In genomic region chr6:83496009-83496752, GRCm38 (mm10) we compare ENCODE assay signal across 10 mouse cellular contexts. TPM values are rescaled to one million over a fixed set of nuclear protein-coding genes. Genes with fewer than 3 reads are reported as not detected.
A peak's percentile ranks its signal among the peaks of the same experiment; 100 is the strongest.
DNase-seq lines count a peak whose midpoint lies in the region; ATAC-seq and TF ChIP-seq lines count a peak whose summit lies in the region.
"Had no signal": no experiment of that assay in that cellular context is flagged by ENCODE, and none has a peak within 500 bp of the region (broad histone marks: within the 10 kb centered on the region; RNA-seq: fewer than 3 reads in every experiment).

No protein-coding gene starts in this region.

- H3K36me3 ChIP-seq in heart, postnatal 0 days (replicated peaks; ENCODE audit: control insufficient read depth, insufficient read depth, low read length), result peaks cover 14% of the 10 kb centered on the region
- peaks cover 43% of the 10 kb centered on the region for H3K36me3 ChIP-seq in liver, embryonic 12.5 days

- no peaks in the 10 kb centered on the region for H3K27me3 ChIP-seq in heart, postnatal 0 days (ENCODE audit: control insufficient read depth, insufficient read depth, low read length)
- no peaks in the 10 kb centered on the region for H3K27me3 ChIP-seq in liver, embryonic 12.5 days (replicated peaks)
- H3K27me3 ChIP-seq: neural tube, embryonic 13.5 days had no signal

- WGBS in heart, postnatal 0 days, result 59% methylated on average over 9 of the region's 9 CpGs
- WGBS in liver, embryonic 12.5 days (ENCODE audit: insufficient replicate concordance), result 88% methylated on average over 9 of the region's 9 CpGs

- peak overlapping the region; percentile 53 for H3K27ac ChIP-seq in heart, postnatal 0 days (ENCODE audit: low read depth)
- no peak overlapping the region for H3K27ac ChIP-seq in liver, embryonic 12.5 days
- H3K27ac ChIP-seq: macrophage; neural tube, embryonic 13.5 days had no signal

- peak; percentile 69 for DNase-seq in gastrocnemius, adult 18-20 months (ENCODE audit: low spot score)
- DNase-seq in gastrocnemius, postnatal 10 days, result no peak
- DNase-seq in 3T3-L1 (ENCODE audit: low read depth, low spot score), result peak; percentile 94
- peak; percentile 46 for DNase-seq in brain, embryonic 14.5 days (ENCODE audit: low read depth)
- DNase-seq in heart, postnatal 0 days (ENCODE audit: low spot score), result peak; percentile 29
- no peak for DNase-seq in urinary bladder, adult 18-20 months (ENCODE audit: low spot score in 2 of 2)
- DNase-seq in spleen, postnatal 14 days (ENCODE audit: low spot score in 2 of 2), result no peak

- TF ChIP-seq CTCF in brain, embryonic 14.5 days (IDR thresholded peaks at IDR 0.05; ENCODE audit: borderline replicate concordance, extremely low read depth, insufficient read depth, insufficient read length), result no peak
- TF ChIP-seq CTCF in heart, postnatal 0 days (IDR thresholded peaks at IDR 0.05; ENCODE audit: low read depth), result no peak

- TF ChIP-seq EP300 in heart, postnatal 0 days (IDR thresholded peaks at IDR 0.05; ENCODE audit: low read depth), result no peak

- TF ChIP-seq POLR2A in brain, embryonic 14.5 days (IDR thresholded peaks at IDR 0.05; ENCODE audit: borderline replicate concordance, extremely low read depth, insufficient read depth, insufficient read length, poor library complexity, severe bottlenecking), result no peak

- no peak overlapping the region for H3K4me2 ChIP-seq in heart, postnatal 0 days (ENCODE audit: low read depth, low read length)
- H3K4me2 ChIP-seq in liver, embryonic 12.5 days, result no peak overlapping the region
- H3K4me2 ChIP-seq: neural tube, embryonic 13.5 days had no signal

- H3K9ac ChIP-seq in heart, postnatal 0 days (replicated peaks; ENCODE audit: low read depth, low read length), result no peak overlapping the region
- no peak overlapping the region for H3K9ac ChIP-seq in liver, embryonic 12.5 days
- H3K9ac ChIP-seq: neural tube, embryonic 13.5 days had no signal

- no peak overlapping the region for H3K4me3 ChIP-seq in heart, postnatal 0 days (ENCODE audit: low read depth, low read length)
- no peak overlapping the region for H3K4me3 ChIP-seq in liver, embryonic 12.5 days
- H3K4me3 ChIP-seq: neural tube, embryonic 13.5 days had no signal

- no peaks in the 10 kb centered on the region for H3K9me3 ChIP-seq in heart, postnatal 0 days (replicated peaks; ENCODE audit: control insufficient read depth, low read length)
- H3K9me3 ChIP-seq in liver, embryonic 12.5 days (replicated peaks), result no peaks in the 10 kb centered on the region
- H3K9me3 ChIP-seq: neural tube, embryonic 13.5 days had no signal

- peak; percentile 59 for ATAC-seq in heart, postnatal 0 days (ENCODE audit: insufficient read depth, low read depth)
- no peak for ATAC-seq in liver, embryonic 12.5 days

- peaks cover 24% of the 10 kb centered on the region for H3K4me1 ChIP-seq in heart, postnatal 0 days (ENCODE audit: control insufficient read depth, insufficient read depth)
- peaks cover 13% of the 10 kb centered on the region for H3K4me1 ChIP-seq in liver, embryonic 12.5 days
- H3K4me1 ChIP-seq: neural tube, embryonic 13.5 days had no signal

RNA-seq across cellular contexts. Expression of gene Dguok, which starts 10.6 kb away (rescaled TPM):
- total RNA-seq in gastrocnemius, adult 18-20 months (2021), result 10 to 100 TPM; 17.4 to 20.6 TPM
- 10 to 100 TPM; 22.3 to 29.4 TPM for total RNA-seq in gastrocnemius, postnatal 10 days (2021)
- polyA plus RNA-seq in brain, embryonic 14.5 days (2012; rRNA removed), result 66.6 and 91.6 TPM in 2 replicates
- 21.4 and 25.2 TPM in 2 replicates for total RNA-seq in heart, postnatal 0 days (2014; rRNA removed; ENCODE audit: low replicate concordance)
- 51.7 and 58.4 TPM in 2 replicates for polyA plus RNA-seq in heart, postnatal 0 days (2015; fragmentation: Nextera tagmentation; extraction: Ambion mirVana)
- 28.2 and 30.4 TPM in 2 replicates for polyA plus RNA-seq in liver, embryonic 12.5 days (2016; fragmentation: Nextera tagmentation; extraction: Ambion mirVana)

RNA-seq across cellular contexts. Expression of gene Tet3, which starts 37.3 kb away (rescaled TPM):
- total RNA-seq in gastrocnemius, adult 18-20 months (2021), result 10 to 100 TPM; 10.9 to 13.4 TPM
- 10 to 100 TPM; 41.5 to 47.0 TPM for total RNA-seq in gastrocnemius, postnatal 10 days (2021)
- 21.3 and 36.2 TPM in 2 replicates for polyA plus RNA-seq in brain, embryonic 14.5 days (2012; rRNA removed)
- total RNA-seq in heart, postnatal 0 days (2014; rRNA removed; ENCODE audit: low replicate concordance), result 14.1 and 17.3 TPM in 2 replicates
- polyA plus RNA-seq in heart, postnatal 0 days (2015; fragmentation: Nextera tagmentation; extraction: Ambion mirVana), result 16.4 and 17.2 TPM in 2 replicates
- polyA plus RNA-seq in liver, embryonic 12.5 days (2016; fragmentation: Nextera tagmentation; extraction: Ambion mirVana), result 12.1 and 14.8 TPM in 2 replicates

RNA-seq across cellular contexts. Expression of gene Actg2, which starts 39.9 kb away (rescaled TPM):
- total RNA-seq in gastrocnemius, adult 18-20 months (2021), result 1 to 10 TPM in 1 of 2 experiments, under 1 TPM in 1; 0.40 to 1.6 TPM
- 1 to 10 TPM; 3.6 to 5.3 TPM for total RNA-seq in gastrocnemius, postnatal 10 days (2021)
- polyA plus RNA-seq in brain, embryonic 14.5 days (2012; rRNA removed), result 1.5 and 1.9 TPM in 2 replicates
- 15.0 and 831 TPM in 2 replicates for total RNA-seq in heart, postnatal 0 days (2014; rRNA removed; ENCODE audit: low replicate concordance)
- 7.0 and 9.9 TPM in 2 replicates for polyA plus RNA-seq in heart, postnatal 0 days (2015; fragmentation: Nextera tagmentation; extraction: Ambion mirVana)
- polyA plus RNA-seq in liver, embryonic 12.5 days (2016; fragmentation: Nextera tagmentation; extraction: Ambion mirVana), result 5.7 and 6.7 TPM in 2 replicates
- polyA plus RNA-seq: macrophage had no signal

Comparison
In these comparisons a context has a peak if more than half of its experiments do, and no peak if none do; other contexts are left out.
1. DNase-seq: peak in gastrocnemius, adult 18-20 months (single experiment), 3T3-L1 (single experiment), brain, embryonic 14.5 days (single experiment) and heart, postnatal 0 days (single experiment); none in gastrocnemius, postnatal 10 days (single experiment), urinary bladder, adult 18-20 months (0 of 2) and spleen, postnatal 14 days (0 of 2).